Mouse (Mus musculus) bone marrow macrophage, adult 2 months (primary cell): ENCODE data around the gene Shc1.

Experiments
- CTCF ChIP-seq: IDR thresholded peaks from 2 replicates; pipeline ENCODE4 v1.5.1; 2012; ENCODE audit warnings: low read depth, mild to moderate bottlenecking, low read length, moderate library complexity
- POLR2A ChIP-seq: IDR thresholded peaks from 2 replicates; pipeline ENCODE4 v1.6.1; 2012; ENCODE audit warnings: mild to moderate bottlenecking, low read depth, low read length, borderline replicate concordance

DNA sequence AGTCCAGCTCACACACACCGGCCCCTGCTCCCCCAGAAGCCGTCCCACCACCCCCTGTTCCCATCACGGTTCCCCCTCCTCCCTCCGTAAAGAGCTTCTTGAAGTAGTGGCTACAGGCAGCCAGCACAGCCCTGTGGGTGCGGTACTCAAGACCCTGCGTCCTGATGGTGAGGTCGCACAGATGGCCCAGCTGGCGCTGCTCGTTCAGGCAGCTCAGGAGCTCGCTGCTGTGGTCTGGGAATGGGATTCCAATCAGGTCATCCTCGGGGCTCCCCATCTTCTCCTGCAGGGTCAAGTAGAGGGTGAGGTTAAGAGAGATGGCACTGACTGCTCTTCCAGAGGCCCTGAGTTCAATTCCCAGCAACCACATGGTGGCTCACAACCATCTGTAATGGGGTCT, 37.0 kb upstream of the Shc1 start:
- TF ChIP-seq CTCF (no peak), POLR2A (no peak)
